Mouse (Mus musculus) spleen, adult 2 months (tissue): ENCODE results near the gene Mcoln2. TPM values are rescaled to one million over a fixed set of nuclear protein-coding genes. Genes with fewer than 3 reads are reported as not detected.

Source experiments
- DNase-seq, 2 experiments: peaks; one replicate each; pipeline versions ENCODE4 v3.0.0 to v3.0.0-alpha.2; 2012 to 2021; ENCODE audit warnings: low spot score in 2 of 2, low read depth in 1 of 2
- H3K27ac ChIP-seq: fragments of 200-500 bp; 2 replicates; pipeline ENCODE4 v1.5.1; 2012; ENCODE audit warnings: low read length, inconsistent platforms; ENCODE audit not compliant: insufficient read depth
- H3K27me3 ChIP-seq: fragments of 200-500 bp; 2 replicates; pipeline ENCODE4 v1.6.1; 2012; ENCODE audit warnings: mild to moderate bottlenecking, moderate library complexity, low read length, inconsistent platforms; ENCODE audit not compliant: control insufficient read depth, insufficient read depth
- H3K36me3 ChIP-seq: fragments of 200-500 bp; 2 replicates; pipeline ENCODE4 v1.6.1; 2012; ENCODE audit warnings: mild to moderate bottlenecking, low read length, inconsistent platforms; ENCODE audit not compliant: control insufficient read depth, insufficient read depth
- H3K4me1 ChIP-seq: fragments of 200-500 bp; 2 replicates; pipeline ENCODE4 v1.6.1; 2011; ENCODE audit warnings: inconsistent platforms; ENCODE audit not compliant: control insufficient read depth, insufficient read depth, insufficient read length
- H3K4me3 ChIP-seq: fragments of 200-500 bp; 2 replicates; pipeline ENCODE4 v1.5.1; 2011; ENCODE audit warnings: mild to moderate bottlenecking, inconsistent platforms; ENCODE audit not compliant: insufficient read depth, insufficient read length; ENCODE audit errors: extremely low read depth
- CTCF ChIP-seq: fragments of 200-500 bp; IDR thresholded peaks from 2 replicates; pipeline ENCODE4 v1.5.1; 2011; ENCODE audit warnings: mild to moderate bottlenecking, inconsistent platforms; ENCODE audit not compliant: insufficient read depth, insufficient read length, insufficient replicate concordance; ENCODE audit errors: extremely low read depth
- POLR2A ChIP-seq: fragments of 200-500 bp; IDR thresholded peaks from 2 replicates; pipeline ENCODE4 v1.6.1; 2011; ENCODE audit warnings: low read depth, low read length, inconsistent platforms
- WGBS: fragments of 180-500 bp; shearing (Covaris S2); methylation state at CpG from one replicate; pipeline ENCODE4 v1.1.7; 2018; 5-methylcytosine and 5-hydroxymethylcytosine counted together
- polyA plus RNA-seq: library from polyadenylated mRNA; depleted of rRNA; stranded (reverse); fragments of >200 nt; gene quantifications from 2 replicates; pipeline ENCODE4 v1.2.3, GENCODE M21; 2012

Gene Mcoln2
- polyA plus RNA-seq, 1 experiment, result 8.2 TPM

DNA sequence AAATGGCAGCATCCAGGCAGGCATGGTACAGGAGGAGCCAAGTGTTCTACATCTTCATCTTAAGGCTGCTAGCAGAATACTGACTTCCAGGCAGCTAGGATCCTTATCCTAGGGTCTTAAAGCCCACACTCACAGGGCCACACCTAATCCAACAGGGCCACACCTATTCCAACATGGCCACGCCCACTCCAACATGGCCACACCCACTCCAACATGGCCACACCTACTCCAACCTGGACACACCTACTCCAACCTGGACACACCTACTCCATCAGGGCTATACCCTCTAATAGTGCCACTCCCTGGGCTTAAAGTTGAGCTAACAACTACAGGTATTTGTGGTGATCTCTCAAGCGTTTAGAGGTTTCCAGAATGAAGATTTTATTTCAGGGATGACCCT lies 30.7 kb downstream of the Mcoln2 start:
- no peak for TF ChIP-seq CTCF
- no peak for TF ChIP-seq POLR2A
- no peak for DNase-seq
- Histone ChIP-seq H3K27me3 (no peaks in the 10 kb centered on the region), H3K36me3 (0 out of 2 replicates have a peak, but pooled peaks cover 5% of the 10 kb centered on the region), H3K4me1 (no peaks in the 10 kb centered on the region), H3K27ac (no peak overlapping the region), H3K4me3 (no peak overlapping the region)
- WGBS, result 76% methylated on average over 2 of the region's 2 CpGs

DNA sequence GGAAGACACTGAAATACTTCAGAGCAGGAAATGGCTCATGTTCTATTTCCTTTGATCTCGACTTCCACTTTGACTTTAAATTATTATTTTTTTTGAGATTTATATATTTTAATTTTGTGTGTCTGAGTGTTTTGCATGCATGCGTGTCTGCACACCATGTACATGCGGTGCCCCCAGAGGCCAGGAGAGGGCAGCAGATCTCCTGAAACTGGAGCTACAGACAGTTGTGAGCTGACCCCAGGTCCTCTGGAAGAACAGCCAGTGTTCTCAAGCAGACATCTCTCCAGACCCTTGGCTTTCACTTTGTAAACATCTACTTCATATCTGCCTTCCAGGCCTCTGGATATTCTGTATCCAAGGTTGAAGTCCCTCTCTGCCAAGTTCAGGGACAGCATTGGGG lies 31.4 kb downstream of the Mcoln2 start:
- Histone ChIP-seq H3K27ac (no peak overlapping the region), H3K27me3 (no peaks in the 10 kb centered on the region), H3K4me1 (no peaks in the 10 kb centered on the region), H3K4me3 (no peak overlapping the region), H3K36me3 (peaks cover 3% of the 10 kb centered on the region; the same call in 1 of the 2 replicates)
- 55% methylated on average over 3 of the region's 3 CpGs for WGBS
- peak in 1 of 2 experiments; percentile 60 for DNase-seq
- TF ChIP-seq CTCF, result peak; percentile 62; the same call in 1 of the 2 replicates
- TF ChIP-seq POLR2A, result no peak

DNA sequence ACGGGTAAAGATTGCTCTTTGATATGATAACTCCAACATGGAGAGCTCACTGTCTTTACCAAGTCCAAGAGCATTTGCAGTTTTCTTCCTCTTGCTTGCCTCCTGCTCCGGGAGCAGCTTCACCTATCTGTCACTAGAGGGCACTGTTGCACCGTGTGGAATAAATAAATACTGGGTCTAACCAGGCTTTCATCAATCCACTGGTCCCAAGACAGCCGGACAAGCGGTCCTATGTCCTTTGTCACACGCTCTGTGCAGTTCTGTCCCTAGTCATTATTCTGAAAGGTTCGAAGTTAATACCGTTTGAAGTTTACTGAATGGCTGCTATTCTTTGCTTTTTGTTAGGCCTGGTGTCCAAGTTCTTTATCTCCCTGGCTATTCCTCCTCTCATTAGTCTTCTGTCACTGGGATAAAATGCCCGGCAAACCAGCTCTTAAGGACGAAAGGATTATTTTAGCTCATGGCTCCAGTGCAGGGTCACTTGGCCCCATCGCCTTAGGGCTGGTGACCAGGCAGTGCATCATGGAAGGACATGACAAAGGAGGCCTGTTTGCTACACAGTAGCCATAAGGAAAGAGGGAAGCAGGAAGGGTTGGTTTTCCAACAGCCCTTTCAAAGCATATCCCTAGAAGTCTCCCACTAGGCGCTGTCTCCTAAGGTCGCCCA lies 35.5 kb downstream of the Mcoln2 start:
- 61% methylated on average over 13 of the region's 13 CpGs for WGBS
- Histone ChIP-seq H3K4me1 (no peaks in the 10 kb centered on the region), H3K27me3 (no peaks in the 10 kb centered on the region), H3K4me3 (no peak overlapping the region), H3K27ac (no peak overlapping the region), H3K36me3 (peaks cover 3% of the 10 kb centered on the region; the same call in 1 of the 2 replicates)
- TF ChIP-seq CTCF, result peak; percentile 71; the same call in 1 of the 2 replicates
- no peak for TF ChIP-seq POLR2A
- peak; percentile 24 to 41 for DNase-seq

DNA sequence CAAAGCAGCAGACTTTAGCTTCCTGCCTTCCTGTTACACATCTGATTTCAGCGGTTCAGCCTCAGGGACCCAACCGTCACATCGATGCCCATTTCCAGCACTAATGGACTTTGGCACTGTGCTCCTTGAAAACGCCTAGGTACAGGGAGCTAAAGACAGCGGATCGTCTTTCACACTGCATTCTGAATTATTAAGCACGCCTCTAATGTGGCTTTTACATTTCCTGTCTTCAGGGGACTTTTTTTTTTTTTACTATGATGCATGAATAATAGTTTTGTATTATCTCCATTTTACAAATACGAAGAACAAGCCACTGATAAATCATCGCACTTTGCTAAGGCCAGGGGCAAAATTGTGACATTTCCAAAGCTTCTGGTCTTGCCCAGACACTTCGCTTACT lies 36.4 kb downstream of the Mcoln2 start:
- DNase-seq, result no peak
- Histone ChIP-seq H3K27ac (no peak overlapping the region), H3K27me3 (no peaks in the 10 kb centered on the region), H3K36me3 (peaks cover 3% of the 10 kb centered on the region; the same call in 1 of the 2 replicates), H3K4me3 (no peak overlapping the region), H3K4me1 (no peaks in the 10 kb centered on the region)
- WGBS, result 87% methylated on average over 10 of the region's 10 CpGs
- TF ChIP-seq CTCF (no peak), POLR2A (no peak)

DNA sequence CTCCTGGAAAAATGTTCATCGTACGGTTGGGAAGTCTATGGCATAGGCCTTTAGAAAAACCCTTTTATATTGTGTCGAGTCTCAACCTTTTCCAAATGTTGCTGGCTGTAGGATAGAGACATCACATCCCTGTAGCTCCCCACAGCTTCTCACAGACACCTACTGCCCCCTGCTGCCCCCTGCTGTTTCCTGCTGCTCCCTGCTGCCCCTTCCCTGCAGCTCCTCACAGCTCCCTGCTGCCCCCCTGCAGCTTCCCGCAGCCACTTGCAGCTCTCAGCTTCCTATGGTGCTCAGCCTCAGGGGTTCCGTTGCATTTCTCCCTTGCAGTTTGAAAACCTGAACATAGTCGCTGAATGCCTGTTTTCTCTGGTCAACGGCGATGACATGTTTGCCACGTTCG lies 40.3 kb downstream of the Mcoln2 start:
- no peak overlapping the region for H3K27ac ChIP-seq
- 86% methylated on average over 10 of the region's 10 CpGs for WGBS
- H3K36me3 ChIP-seq, result peaks cover 2% of the 10 kb centered on the region; the same call in 1 of the 2 replicates
- H3K4me1 ChIP-seq, result no peaks in the 10 kb centered on the region
- no peak overlapping the region for H3K4me3 ChIP-seq
- DNase-seq, result no peak
- H3K27me3 ChIP-seq, result no peaks in the 10 kb centered on the region
- TF ChIP-seq POLR2A (no peak), CTCF (peak; percentile 14; the same call in 1 of the 2 replicates)

DNA sequence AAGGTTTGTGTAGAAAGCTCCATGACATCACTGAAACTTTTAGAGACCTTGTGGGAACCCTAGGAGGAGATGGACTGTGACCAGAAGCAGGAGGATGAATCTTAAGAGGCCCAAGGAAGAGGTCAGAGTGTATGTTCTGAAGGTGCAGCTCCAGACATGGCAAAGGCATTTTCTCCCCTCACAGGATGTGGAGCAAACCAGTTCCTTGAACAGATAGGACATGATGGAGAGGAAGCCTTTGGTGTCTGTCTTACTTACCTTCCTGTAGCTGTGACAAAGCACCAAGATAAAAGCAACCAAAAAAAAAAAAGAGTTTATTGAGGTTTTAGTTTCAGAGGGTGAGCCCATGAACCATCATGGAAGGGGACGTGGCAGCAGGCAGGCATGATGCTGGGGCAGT lies 42.9 kb downstream of the Mcoln2 start:
- WGBS, result 85% methylated on average over 1 of the region's 1 CpGs
- H3K36me3 ChIP-seq, result 0 out of 2 replicates have a peak, but pooled peaks cover 2% of the 10 kb centered on the region
- no peaks in the 10 kb centered on the region for H3K27me3 ChIP-seq
- DNase-seq, result no peak
- no peak overlapping the region for H3K27ac ChIP-seq
- TF ChIP-seq CTCF, result no peak
- TF ChIP-seq POLR2A, result no peak
- H3K4me1 ChIP-seq, result no peaks in the 10 kb centered on the region
- H3K4me3 ChIP-seq, result no peak overlapping the region

DNA sequence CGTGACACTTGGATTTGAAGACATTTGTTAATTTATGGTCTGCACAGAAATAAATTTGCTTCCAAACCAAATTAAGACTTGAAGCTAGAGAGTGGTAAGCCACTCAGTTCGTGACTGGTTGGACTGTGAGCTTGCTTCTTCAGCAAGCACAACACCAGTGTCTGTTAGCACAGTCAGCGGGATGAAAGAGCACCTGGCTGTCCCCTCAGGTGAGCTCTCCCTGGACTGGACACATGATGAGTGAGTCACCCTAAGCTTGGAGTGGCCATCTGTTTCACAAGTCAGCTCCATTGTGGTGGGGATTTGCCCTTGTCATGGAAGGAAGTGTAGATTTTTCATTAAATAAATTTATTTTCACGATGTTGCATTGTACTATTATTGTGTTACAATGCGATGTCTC lies 45.5 kb downstream of the Mcoln2 start:
- no peaks in the 10 kb centered on the region for H3K4me1 ChIP-seq
- TF ChIP-seq CTCF (no peak), POLR2A (no peak)
- no peak overlapping the region for H3K4me3 ChIP-seq
- H3K27ac ChIP-seq, result no peak overlapping the region
- H3K27me3 ChIP-seq, result no peaks in the 10 kb centered on the region
- 0 out of 2 replicates have a peak, but pooled peaks cover under 1% of the 10 kb centered on the region for H3K36me3 ChIP-seq
- no peak for DNase-seq
- 88% methylated on average over 5 of the region's 5 CpGs for WGBS
